Mouse (Mus musculus): Measurements from ENCODE around the gene Rnd3.

Rnd3 gene

GRCm38 (mm10) chr2:51148975-51149374, at the start of gene Rnd3:
Gene Rnd3 (minus strand): TSS chr2:51149111.
- peak; percentile 97 to 99 for DNase-seq

DNA sequence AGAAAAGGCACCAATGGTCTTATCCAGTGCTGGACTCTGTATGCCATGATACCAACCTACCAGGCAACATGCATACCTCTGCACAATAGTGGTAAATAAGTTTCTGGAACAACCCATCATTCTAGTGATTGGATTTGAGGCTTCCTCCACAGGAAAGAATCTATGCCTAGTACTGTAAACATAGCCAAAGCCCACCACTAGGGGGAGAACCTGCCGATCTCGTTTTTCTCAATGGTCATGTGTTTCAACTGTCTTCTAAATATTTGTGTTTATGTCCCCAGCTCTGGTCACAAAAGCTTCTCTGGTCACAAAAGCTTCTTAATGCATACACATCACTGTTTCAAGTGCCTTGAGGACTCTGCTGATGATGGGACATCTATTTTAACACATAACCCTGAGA, 43.4 kb upstream of the Rnd3 start:
- DNase-seq = peak; percentile 22 to 26

- DNase-seq = no peak
Measured at GRCm38 (mm10) chr2:51185762-51186161, 36.9 kb upstream of the Rnd3 start.

- no peak for DNase-seq
Measured at GRCm38 (mm10) chr2:51182990-51183389, 34.1 kb upstream of the Rnd3 start.

DNA sequence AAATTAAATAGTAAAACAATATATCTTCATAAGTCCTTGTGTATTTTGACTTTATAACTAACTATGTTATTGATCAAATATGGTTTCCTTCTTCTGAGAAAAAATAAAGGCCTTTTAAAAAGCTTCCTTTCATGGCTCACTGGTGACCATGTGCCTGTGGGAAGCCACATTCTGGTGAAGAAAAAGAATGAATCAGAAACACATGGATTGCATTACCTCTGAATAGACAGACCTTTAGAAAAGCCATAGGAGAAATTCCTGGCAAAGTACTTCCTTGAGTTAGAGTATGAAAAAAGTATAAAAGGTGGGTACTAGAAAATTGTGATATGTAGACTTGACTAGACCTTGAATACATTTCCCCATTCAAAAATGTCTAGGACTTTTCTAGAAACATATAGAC, 32.5 kb upstream of the Rnd3 start:
- DNase-seq = no peak

DNA sequence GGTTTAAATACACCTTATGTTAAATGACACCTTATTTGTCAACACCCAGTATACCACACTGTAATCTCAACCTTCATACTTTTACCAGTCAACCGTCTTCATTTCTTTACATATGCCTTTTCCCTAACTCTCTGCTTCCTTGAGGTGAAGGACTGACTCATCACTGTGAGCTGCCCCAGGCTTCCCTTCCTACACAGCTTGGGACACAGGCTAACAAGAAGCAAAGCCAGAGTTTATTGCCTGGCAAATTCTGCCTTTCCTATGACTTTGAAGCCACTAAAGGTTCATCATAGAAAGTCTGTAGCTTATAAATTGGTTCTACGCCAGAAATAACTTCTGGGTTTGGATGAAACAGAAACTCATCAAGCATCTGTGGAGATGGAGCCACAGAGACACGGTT, 30.2 kb upstream of the Rnd3 start:
- DNase-seq = no peak

- no peak for DNase-seq
Measured at GRCm38 (mm10) chr2:51177615-51178014, 28.7 kb upstream of the Rnd3 start.

DNA sequence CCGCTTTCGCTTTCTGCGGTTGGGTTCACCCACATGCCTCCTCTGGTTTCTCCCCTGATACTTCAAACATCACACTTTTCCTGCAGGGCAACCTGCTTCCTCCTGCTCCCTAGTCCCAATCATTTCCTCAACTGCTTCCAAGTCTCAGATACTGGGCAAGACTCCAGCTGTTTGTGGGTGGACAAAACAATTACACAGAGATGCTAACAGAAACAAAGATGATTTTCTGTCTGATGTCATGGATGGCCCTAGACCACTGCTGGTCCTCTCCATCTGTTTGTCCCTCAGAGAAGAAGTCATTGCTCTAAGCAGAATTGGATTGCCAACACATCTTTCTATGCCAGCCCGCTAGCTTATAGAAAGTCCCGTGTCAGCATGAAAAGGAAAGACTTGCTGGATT, 26.4 kb upstream of the Rnd3 start:
- peak; percentile 27 to 40 for DNase-seq

GRCm38 (mm10) chr2:51161110-51161509, 12.2 kb upstream of the Rnd3 start:
- peak; percentile 56 to 59 for DNase-seq

GRCm38 (mm10) chr2:51148454-51148853, 457 bp downstream of the Rnd3 start:
- peak; percentile 71 to 73 for DNase-seq

GRCm38 (mm10) chr2:51148065-51148407, 875 bp downstream of the Rnd3 start:
- DNase-seq = no peak

- DNase-seq = peak; percentile 84 to 85
Measured at GRCm38 (mm10) chr2:51147318-51148064, 1.4 kb downstream of the Rnd3 start.

DNA sequence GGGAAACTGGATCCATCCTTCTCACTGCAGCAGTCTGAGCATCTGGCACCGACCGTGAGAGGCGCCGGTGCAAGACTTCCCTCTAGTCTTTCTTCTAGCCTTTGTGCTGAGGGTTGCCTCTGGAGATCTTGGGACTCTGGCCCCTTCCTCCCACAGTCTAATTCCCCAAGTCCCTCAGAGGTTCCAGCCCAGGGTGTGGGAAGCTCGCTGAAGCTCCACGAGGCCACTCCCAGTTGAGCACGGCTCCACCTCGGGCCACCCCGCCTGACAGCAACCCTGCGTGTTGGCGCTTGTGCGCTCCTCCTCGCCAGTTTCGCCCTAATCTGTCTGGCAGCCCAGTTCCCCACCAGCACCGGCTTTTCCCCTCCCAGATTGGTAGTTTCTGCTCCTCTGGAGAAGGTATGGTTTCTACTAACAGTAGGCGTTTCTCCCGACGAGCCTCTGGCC, 2.0 kb downstream of the Rnd3 start:
- DNase-seq = peak; percentile 84 to 89

- peak; percentile 93 to 95 for DNase-seq
Measured at GRCm38 (mm10) chr2:51145838-51146470, 3.0 kb downstream of the Rnd3 start.

DNA sequence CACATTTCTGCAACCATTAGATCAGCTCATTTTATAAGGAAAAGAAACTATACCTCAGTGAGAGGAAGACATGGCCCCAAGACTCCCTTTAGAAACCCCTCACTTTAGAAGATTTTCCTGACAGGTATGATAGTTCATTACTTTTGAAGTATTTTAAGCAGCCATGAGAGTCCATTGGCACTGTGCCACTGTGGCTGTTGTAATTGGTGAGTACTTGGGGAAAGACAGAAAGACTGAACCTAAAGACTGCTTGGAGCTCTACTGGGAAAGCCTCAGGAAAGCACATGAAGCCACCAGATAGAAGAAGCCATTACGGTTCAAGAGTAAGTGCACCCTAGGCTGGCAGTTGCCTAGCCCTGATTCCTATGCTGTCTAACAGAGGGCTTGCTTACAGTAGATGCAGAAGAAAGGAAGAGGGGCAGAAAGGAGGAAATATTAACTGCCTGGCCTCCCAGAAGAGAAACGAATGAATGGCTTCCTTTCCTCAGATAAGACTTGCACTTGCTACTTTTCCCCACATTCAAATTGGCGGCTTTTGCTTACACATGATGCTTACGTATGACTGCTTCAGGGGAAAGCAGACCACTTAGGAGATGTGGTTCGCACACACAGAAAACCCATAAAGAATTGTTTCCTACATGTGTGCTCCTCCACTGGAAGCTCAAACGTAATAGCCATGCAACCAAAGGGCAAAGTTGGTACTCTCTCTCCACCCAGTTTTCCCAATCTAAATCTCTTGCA, 4.4 kb downstream of the Rnd3 start:
- peak; percentile 36 to 39 for DNase-seq

DNA sequence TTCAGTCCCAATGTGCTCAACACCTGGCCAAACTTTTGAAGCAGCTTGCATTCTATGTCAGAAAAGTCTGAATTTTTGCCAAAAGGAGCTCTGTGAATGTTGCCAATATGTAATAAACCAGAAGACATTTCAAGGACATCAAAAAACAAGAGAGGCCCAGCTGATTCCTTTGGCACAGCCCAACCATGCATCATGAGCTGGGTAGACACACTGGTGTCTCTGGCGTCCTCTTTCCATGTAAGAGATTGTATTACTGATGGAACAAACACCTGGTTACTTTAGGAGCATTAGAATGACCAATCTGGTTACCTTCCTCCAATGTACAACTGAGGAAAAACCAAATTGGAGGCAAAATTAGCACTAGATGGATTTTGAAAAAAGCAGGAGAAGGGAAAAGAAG, 6.5 kb downstream of the Rnd3 start:
- peak; percentile 24 to 39 for DNase-seq

- no peak for DNase-seq
Measured at GRCm38 (mm10) chr2:51141345-51141744, 7.6 kb downstream of the Rnd3 start.

- no peak for DNase-seq
Measured at GRCm38 (mm10) chr2:51140486-51140885, 8.4 kb downstream of the Rnd3 start.

- DNase-seq = no peak
Measured at GRCm38 (mm10) chr2:51139912-51140446, 8.9 kb downstream of the Rnd3 start.

DNA sequence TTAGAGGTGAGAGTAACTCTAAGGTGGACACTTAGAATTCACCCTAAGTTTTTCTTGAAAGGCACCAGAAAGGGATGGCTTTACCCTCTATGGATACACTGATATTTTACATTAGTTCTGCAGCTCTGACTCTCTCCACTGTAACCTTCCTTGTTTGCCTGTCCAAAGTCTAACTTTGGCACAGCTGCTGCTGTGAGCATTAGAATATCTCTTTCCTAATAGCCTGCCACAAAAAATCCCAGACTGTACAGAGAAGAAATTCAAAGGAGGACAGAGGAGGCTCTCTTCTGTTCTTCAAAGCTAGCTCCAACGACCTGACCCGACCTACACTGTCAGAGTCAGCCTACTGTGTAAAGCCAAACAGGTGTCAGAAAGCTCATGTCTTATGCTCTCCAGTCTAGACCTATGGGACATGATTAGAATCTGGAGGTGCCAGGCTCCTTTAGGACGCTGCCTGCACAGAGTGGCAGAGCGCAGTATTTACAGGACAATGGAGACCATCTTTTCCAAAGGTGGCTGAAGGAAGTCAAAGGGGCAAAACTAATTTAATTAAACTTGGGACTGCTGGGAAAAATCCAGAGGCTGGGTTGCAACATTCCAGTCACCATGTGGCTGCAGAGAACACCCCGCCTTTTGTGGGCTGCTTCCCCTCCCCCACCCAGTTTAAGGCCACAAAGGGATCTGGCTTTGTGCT, 9.5 kb downstream of the Rnd3 start:
- DNase-seq = peak; percentile 66 to 73

DNA sequence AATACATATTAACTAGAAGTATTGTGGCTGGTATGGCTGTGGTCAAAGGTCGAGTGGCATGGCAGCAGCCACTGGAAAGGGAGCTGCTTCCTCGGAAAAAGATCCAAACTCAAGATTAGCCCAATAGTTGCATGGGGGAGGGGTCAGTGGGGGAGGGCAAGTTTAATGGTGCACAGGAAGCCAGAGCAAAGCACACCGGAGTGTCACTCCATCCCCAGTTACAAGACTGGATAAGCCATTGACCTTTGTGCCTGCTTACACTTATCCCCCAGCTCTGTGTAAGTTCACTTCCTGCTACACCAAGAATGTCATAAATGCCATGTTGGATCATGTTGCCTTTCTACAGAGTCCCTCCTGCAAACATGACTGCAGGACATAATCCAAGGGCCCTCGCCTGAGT, 11.2 kb downstream of the Rnd3 start:
- no peak for DNase-seq

GRCm38 (mm10) chr2:51132181-51132580, 16.7 kb downstream of the Rnd3 start:
- DNase-seq = no peak

DNA sequence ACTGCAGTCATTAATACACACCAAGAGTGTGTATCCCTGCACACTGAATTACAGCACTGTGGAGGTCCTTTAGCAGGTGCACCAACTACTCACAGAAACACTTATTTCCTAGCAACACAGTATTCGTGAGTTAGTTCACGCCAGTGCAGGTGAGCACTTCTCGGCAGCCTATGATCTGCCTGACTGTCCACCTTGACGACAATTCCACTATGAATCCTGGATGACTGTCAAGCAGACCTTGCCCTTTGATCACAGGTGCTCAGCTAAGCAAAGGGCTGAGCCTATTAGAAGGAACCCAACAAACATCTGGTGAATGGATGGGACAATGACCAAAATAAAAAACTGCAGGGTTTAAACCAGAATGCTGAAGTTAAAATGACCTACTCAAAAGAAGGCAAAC, 20.8 kb downstream of the Rnd3 start:
- no peak for DNase-seq

Measured in cerebellum, postnatal 10 days (tissue).